Mouse (Mus musculus) intestine, embryonic 16.5 days (tissue): ENCODE measurements at regions not wholly inside any gene's neighbourhood (a gene's known extent, or its start where the extent isn't known, plus 50 kb on each side); places are given as distances from the start of the nearest gene placed in this dataset.

Experiments used
- ATAC-seq: fragments of 200-750 bp; cut with Nextera tagmentation; 2 replicates; pipeline ENCODE4 v1.8.0; 2017; ENCODE audit warnings: moderate TSS enrichment, moderate library complexity
- H3K27ac ChIP-seq: fragments of 300-500 bp; sonication (generic); 2 replicates; pipeline ENCODE4 v1.5.1; 2014; ENCODE audit warnings: mild to moderate bottlenecking, low read length
- H3K27me3 ChIP-seq: fragments of 300-500 bp; sonication (generic); replicated peaks from 2 replicates; pipeline ENCODE4 v1.6.1; 2014; ENCODE audit warnings: low read length, control low read depth, mixed read lengths; ENCODE audit not compliant: control insufficient read depth, insufficient read depth
- H3K36me3 ChIP-seq: fragments of 300-500 bp; sonication (generic); 2 replicates; pipeline ENCODE4 v1.6.1; 2014; ENCODE audit warnings: low read length, control low read depth; ENCODE audit not compliant: control insufficient read depth, insufficient read depth
- H3K4me1 ChIP-seq: fragments of 300-500 bp; sonication (generic); 2 replicates; pipeline ENCODE4 v1.6.1; 2014; ENCODE audit warnings: low read length, control low read depth, mixed read lengths; ENCODE audit not compliant: control insufficient read depth, insufficient read depth
- H3K4me2 ChIP-seq: fragments of 300-500 bp; sonication (generic); 2 replicates; pipeline ENCODE4 v1.6.1; 2014; ENCODE audit warnings: low read depth, low read length, control low read depth
- H3K4me3 ChIP-seq: fragments of 300-500 bp; sonication (generic); 2 replicates; pipeline ENCODE4 v1.5.1; 2014; ENCODE audit warnings: mild to moderate bottlenecking, low read length
- H3K9ac ChIP-seq: fragments of 300-500 bp; sonication (generic); 2 replicates; pipeline ENCODE4 v1.6.1; 2014; ENCODE audit warnings: low read depth, low read length
- H3K9me3 ChIP-seq: fragments of 300-500 bp; sonication (generic); 2 replicates; pipeline ENCODE4 v1.6.1; 2016; ENCODE audit warnings: low read length, control low read depth; ENCODE audit not compliant: control insufficient read depth
- WGBS: fragments of 180-500 bp; shearing (Covaris S2); extraction: QIAGEN DNeasy Blood & Tissue Kit; methylation state at CpG from one replicate; pipeline ENCODE4 v1.1.7; 2014; 5-methylcytosine and 5-hydroxymethylcytosine counted together

GRCm38 (mm10) chr14:118368619-118369431, 102.1 kb downstream of the Gm9376 start:
- H3K4me2 ChIP-seq: peak overlapping the region; percentile 42
- no peaks in the 10 kb centered on the region for H3K9me3 ChIP-seq
- no peaks in the 10 kb centered on the region for H3K27me3 ChIP-seq
- no peak overlapping the region for H3K27ac ChIP-seq
- peak; percentile 91 for ATAC-seq
- peaks cover 7% of the 10 kb centered on the region; the same call in 1 of the 2 replicates for H3K4me1 ChIP-seq
- H3K4me3 ChIP-seq: no peak overlapping the region
- WGBS: 5% methylated on average over 9 of the region's 9 CpGs
- no peaks in the 10 kb centered on the region for H3K36me3 ChIP-seq
- no peak overlapping the region for H3K9ac ChIP-seq

GRCm38 (mm10) chr14:118371336-118371735, 104.6 kb downstream of the Gm9376 start:
- no peak overlapping the region for H3K4me2 ChIP-seq
- 93% methylated on average over 15 of the region's 15 CpGs for WGBS
- no peak for ATAC-seq
- no peaks in the 10 kb centered on the region for H3K36me3 ChIP-seq
- H3K9me3 ChIP-seq: no peaks in the 10 kb centered on the region
- no peak overlapping the region for H3K4me3 ChIP-seq
- peaks cover 7% of the 10 kb centered on the region; the same call in 1 of the 2 replicates for H3K4me1 ChIP-seq
- no peak overlapping the region for H3K27ac ChIP-seq
- H3K9ac ChIP-seq: no peak overlapping the region
- no peaks in the 10 kb centered on the region for H3K27me3 ChIP-seq

- H3K4me2 ChIP-seq: no peak overlapping the region
- H3K4me3 ChIP-seq: no peak overlapping the region
- H3K4me1 ChIP-seq: no peaks in the 10 kb centered on the region
- no peaks in the 10 kb centered on the region for H3K9me3 ChIP-seq
- 90% methylated on average over 10 of the region's 10 CpGs for WGBS
- H3K36me3 ChIP-seq: no peaks in the 10 kb centered on the region
- no peaks in the 10 kb centered on the region for H3K27me3 ChIP-seq
- H3K27ac ChIP-seq: no peak overlapping the region
- ATAC-seq: no peak
- H3K9ac ChIP-seq: no peak overlapping the region
Observed at GRCm38 (mm10) chr14:118374819-118375520, 108.2 kb downstream of the Gm9376 start.

- Histone ChIP-seq H3K4me1 (no peaks in the 10 kb centered on the region), H3K27me3 (no peaks in the 10 kb centered on the region), H3K4me3 (no peak overlapping the region), H3K36me3 (no peaks in the 10 kb centered on the region), H3K4me2 (no peak overlapping the region), H3K27ac (no peak overlapping the region), H3K9ac (no peak overlapping the region), H3K9me3 (no peaks in the 10 kb centered on the region)
- no peak for ATAC-seq
- WGBS: 93% methylated on average over 12 of the region's 12 CpGs
Observed at GRCm38 (mm10) chr14:118375641-118376040, 108.9 kb downstream of the Gm9376 start.

- Histone ChIP-seq H3K4me2 (no peak overlapping the region), H3K4me1 (no peaks in the 10 kb centered on the region), H3K27me3 (no peaks in the 10 kb centered on the region), H3K36me3 (no peaks in the 10 kb centered on the region), H3K9ac (no peak overlapping the region), H3K9me3 (no peaks in the 10 kb centered on the region), H3K27ac (no peak overlapping the region), H3K4me3 (no peak overlapping the region)
- 81% methylated on average over 8 of the region's 8 CpGs for WGBS
- ATAC-seq: no peak
Observed at GRCm38 (mm10) chr14:118379624-118380023, 112.9 kb downstream of the Gm9376 start.

- Histone ChIP-seq H3K4me3 (peak overlapping the region; percentile 10), H3K27ac (no peak overlapping the region), H3K9ac (no peak overlapping the region), H3K4me2 (peak overlapping the region; percentile 32), H3K9me3 (no peaks in the 10 kb centered on the region), H3K4me1 (peaks cover 3% of the 10 kb centered on the region), H3K27me3 (no peaks in the 10 kb centered on the region), H3K36me3 (no peaks in the 10 kb centered on the region)
- WGBS: 3% methylated on average over 7 of the region's 7 CpGs
- ATAC-seq: peak; percentile 74
Observed at GRCm38 (mm10) chr14:118385529-118385932, 118.8 kb downstream of the Gm9376 start.

GRCm38 (mm10) chr14:118388061-118388460, 121.3 kb downstream of the Gm9376 start:
- Histone ChIP-seq H3K4me1 (peaks cover 3% of the 10 kb centered on the region), H3K27me3 (no peaks in the 10 kb centered on the region), H3K36me3 (no peaks in the 10 kb centered on the region), H3K4me3 (no peak overlapping the region), H3K9ac (no peak overlapping the region), H3K27ac (no peak overlapping the region), H3K9me3 (no peaks in the 10 kb centered on the region), H3K4me2 (no peak overlapping the region)
- ATAC-seq: no peak
- 86% methylated on average over 15 of the region's 15 CpGs for WGBS

- Histone ChIP-seq H3K36me3 (no peaks in the 10 kb centered on the region), H3K9ac (no peak overlapping the region), H3K27me3 (no peaks in the 10 kb centered on the region), H3K4me1 (no peaks in the 10 kb centered on the region), H3K4me2 (no peak overlapping the region), H3K9me3 (no peaks in the 10 kb centered on the region), H3K4me3 (no peak overlapping the region), H3K27ac (no peak overlapping the region)
- peak; percentile 59; the same call in 1 of the 2 replicates for ATAC-seq
- 51% methylated on average over 3 of the region's 3 CpGs for WGBS
Observed at GRCm38 (mm10) chr14:118390790-118391189, 124.0 kb downstream of the Gm9376 start.

GRCm38 (mm10) chr14:118391561-118391960, 124.8 kb downstream of the Gm9376 start:
- Histone ChIP-seq H3K4me3 (no peak overlapping the region), H3K9me3 (no peaks in the 10 kb centered on the region), H3K36me3 (no peaks in the 10 kb centered on the region), H3K4me1 (no peaks in the 10 kb centered on the region), H3K27ac (no peak overlapping the region), H3K27me3 (no peaks in the 10 kb centered on the region), H3K4me2 (no peak overlapping the region), H3K9ac (no peak overlapping the region)
- ATAC-seq: no peak
- WGBS: 92% methylated on average over 5 of the region's 5 CpGs
